Mouse (Mus musculus) layer of hippocampus, postnatal 25 days (tissue): Measurements from ENCODE around the gene 2610528A11Rik. TPM values are rescaled to one million over a fixed set of nuclear protein-coding genes. Genes with fewer than 3 reads are reported as not detected.
"Not testable (repeated sequence)": the region's sequence is repeated elsewhere in the genome, so short reads cannot be mapped to it uniquely, and the experiment has no call there.

ENCODE experiments used
- DNase-seq, 2 experiments: peaks; one replicate each; pipeline ENCODE4 v3.0.0; 2022; ENCODE audit warnings: mixed read lengths in 2 of 2, low spot score in 1 of 2; ENCODE audit errors: extremely low spot score in 1 of 2
- total RNA-seq, 2 experiments: library from RNA; stranded (reverse); gene quantifications; 2 replicates each; pipeline ENCODE4 v1.2.3; 2021

The 2610528A11Rik gene
- under 1 TPM in 1 of 2 experiments, not detected in 1; 0.81 TPM for total RNA-seq

DNA sequence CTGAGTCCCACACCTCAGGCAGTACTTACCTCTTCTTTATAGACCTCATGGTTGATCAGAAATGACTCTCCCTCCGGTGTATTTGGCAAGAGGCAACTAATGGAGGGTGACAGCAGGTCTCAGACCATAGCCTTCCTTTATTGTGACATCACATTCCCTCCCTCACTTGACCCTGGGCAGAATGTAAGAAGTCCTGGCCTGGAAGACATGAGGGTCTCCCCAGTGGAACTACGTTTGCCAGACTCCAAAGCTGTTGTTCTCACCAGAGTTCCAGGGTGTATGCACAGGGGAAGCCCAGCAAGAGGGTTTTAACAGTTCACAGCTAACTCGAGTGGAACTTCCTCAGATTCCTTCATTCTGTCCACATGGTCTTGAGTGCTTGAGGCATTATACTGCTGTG is at the start of gene 2610528A11Rik:
TSS of gene 2610528A11Rik (minus strand) at position 101 of the 400 bp plus-strand sequence.
- no peak for DNase-seq

DNA sequence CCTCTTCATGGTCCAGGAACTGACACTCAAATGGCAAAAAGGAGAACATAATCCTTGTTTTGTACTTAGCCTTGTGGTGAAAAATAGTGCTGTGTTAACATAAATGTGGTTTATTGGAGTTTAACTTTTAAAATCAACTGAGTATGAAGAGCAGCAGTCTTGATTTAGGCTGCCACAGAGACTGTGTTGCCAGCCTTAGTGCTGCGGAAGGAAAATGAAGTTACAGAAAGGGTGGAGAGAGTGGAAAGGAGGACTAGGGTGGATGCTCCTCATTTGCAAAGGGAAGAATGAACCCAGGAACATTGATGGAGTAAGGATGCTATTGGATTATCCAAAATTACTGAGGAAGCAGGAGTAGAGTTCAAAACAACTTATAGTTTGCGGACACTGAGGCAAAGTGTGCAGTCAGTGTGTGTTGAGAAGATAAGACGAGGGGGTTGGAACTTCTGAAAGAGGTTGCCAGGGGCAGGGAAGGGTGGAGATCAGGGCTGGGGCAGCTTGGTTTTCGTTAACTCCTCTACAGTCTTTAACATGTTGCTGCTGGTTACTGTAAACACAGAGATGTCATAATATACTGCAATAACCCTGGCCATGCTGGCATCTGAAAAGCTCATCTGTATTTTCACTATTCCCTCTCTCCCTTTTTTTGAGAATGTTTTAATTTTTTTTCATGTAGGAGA is 49.6 kb upstream of the 2610528A11Rik start:
- no peak for DNase-seq

DNA sequence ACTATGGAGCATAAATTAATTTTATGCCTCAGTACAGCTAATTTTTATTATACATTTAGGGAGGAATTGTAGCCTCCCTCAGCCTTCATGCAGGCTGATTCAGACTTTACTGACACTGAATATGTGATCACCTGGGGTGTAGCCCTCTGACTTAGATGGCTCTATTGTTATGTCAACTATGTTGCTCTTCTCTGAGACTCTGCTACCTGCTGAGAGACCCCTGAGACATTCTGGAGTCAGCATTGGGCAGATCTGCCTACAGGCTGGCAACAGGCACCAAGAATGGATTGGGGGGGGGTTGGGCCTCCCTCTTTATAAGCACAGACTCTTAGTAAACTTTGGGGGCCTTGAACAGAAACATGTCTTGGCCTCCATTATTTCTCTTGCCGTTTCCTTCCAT is 40.6 kb upstream of the 2610528A11Rik start:
- DNase-seq, result no peak

DNA sequence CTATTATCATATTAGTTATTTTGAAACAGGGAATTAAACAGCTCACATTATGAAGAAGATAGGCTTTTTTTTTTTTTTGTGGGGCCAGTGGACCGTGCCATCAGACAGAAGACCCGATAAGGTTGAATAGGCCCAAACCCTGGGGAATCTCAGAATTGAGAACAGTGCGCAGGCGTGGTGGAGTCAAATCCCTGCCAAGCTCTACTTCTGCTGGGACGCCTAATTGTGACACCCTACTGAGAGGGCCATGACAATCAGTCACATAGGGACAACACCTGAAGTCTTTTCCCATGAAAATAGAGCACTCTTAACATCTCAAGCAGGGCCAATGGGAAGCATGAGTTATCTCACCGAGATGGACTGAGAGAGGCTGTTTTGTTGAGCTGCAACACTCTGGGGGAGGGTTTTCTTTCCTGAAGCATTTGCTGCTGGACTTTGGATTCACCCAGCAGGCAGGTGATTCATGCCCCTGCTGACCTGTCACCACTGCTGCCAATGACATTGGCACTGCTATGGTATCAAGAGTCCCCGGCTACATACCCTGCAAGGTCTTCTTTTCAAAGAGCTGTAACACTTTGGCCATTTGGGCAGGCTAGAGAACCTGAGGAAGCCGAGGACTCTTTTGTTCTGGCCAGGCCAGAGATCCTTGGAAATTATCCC is 25.4 kb upstream of the 2610528A11Rik start:
- DNase-seq, result no peak

DNA sequence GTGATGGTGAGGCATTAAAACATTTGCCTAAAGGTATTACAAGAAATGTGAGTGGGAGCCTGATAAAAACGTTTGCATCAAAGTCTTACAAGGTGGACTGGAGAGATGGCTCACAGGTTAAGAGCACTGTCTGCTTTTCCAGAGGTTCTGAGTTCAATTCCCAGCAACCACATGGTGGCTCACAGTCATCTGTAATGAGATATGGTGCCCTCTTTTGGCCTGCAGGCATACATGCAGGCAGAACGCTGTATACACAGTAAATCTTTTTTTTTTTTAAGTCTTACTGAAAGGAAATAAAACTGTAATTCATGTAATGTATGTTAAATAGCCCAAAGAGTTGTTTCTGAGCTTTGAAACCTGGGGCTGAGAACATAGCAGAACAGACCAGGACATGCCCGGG is 23.8 kb upstream of the 2610528A11Rik start:
- not testable (repeated sequence) for DNase-seq

DNA sequence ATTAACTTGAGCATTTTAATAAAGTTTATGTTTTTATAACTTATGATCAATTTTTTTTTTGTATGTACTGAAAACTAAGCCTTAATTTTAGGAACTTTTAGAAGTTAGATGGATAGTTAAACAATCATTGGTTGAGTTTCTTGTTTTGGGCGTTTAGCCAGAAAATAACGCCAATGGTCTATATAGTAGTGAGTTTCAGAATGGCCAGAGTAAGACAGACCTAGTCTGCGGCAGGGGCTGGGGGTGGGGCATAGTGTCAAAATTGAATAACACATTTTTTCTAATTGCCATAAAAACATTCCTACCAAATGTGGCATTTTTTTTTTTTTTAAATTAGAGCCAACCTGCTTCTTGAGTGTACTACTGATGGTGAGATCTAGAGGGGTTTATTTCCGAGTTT is 22.3 kb upstream of the 2610528A11Rik start:
- no peak for DNase-seq

DNA sequence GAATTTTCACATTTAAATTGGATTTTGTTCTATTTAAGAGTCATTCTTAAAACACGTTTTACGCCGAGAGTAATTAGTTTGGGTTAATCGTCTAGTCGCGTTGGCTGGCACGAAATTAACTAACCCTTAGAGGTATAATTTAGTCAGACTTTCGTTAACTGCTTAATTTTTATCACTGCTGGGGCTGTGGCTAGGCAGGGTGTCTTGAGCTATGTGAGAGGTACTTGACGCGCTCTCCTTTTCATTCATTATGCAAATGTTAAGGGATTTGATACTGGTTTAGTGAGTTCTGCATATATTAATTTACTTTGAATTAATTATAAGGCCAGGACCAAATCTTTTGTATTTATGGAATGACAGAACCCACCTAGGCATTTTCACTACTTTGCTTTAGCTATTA is 21.8 kb upstream of the 2610528A11Rik start:
- no peak for DNase-seq

DNA sequence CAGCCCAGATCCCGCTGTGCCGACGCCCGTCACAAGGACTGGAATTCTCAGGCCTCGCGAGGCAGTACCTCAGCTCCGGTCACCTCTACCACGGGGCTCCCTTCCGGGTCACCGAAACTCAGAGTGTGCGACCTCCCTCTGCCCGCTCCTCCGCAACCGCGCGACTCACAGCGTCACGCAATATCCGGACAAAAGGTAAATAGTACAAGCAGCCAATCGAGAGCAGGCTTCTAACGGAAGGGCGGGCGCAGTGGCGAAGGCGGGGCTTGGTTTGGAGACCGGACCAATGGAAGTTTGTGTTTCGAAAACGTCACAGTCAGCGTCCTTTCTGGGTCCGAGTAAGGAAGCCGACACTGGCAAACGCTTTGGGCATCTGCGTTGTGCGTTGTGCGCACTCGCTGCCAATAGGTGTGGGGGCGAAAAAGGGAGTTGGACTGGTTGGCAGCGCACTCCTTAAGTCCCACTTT is 21.3 kb upstream of the 2610528A11Rik start, which contains the start of gene Ghitm:
TSS of gene Ghitm (minus strand) at position 146 of the 467 bp plus-strand sequence.
- peak; percentile 85 to 92 for DNase-seq

DNA sequence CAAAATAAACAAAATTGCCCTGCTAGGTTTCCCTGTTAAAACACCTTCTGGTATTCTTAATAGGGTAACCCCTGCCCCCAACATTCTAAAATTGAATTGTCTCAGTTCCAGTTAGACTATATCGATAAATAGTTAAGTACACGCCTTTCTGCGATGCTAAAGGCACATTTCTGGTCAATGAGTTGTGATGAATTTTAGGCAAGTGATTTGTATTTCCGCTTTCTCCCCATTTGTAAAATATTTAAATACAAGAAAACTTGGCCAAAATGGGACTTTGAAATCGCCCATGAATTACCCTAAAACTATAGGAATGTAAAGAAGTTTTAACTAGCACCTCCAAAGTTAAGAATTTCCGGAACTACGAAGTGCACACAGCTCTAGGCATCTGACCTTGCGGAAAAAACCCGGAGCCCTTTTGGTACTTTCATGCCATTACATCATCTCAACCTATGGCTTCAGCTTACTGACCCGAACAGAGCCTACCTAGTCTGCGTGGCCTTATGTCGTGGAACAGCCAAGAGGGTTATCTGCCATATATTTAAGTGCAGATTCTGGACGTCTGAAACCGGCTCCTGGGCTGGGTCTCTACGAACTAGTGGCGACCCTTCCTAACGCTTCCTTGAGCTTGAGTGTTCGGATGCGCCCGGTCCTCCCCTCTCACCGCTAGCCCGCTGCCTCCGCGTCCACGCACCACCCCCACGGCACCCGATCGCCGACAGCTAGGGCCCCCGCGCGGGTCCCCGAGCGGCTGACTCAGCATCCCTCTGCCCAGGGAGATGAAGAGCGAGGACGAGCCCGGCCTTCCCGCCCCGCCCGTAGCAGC is 20.7 kb upstream of the 2610528A11Rik start:
- no peak for DNase-seq

DNA sequence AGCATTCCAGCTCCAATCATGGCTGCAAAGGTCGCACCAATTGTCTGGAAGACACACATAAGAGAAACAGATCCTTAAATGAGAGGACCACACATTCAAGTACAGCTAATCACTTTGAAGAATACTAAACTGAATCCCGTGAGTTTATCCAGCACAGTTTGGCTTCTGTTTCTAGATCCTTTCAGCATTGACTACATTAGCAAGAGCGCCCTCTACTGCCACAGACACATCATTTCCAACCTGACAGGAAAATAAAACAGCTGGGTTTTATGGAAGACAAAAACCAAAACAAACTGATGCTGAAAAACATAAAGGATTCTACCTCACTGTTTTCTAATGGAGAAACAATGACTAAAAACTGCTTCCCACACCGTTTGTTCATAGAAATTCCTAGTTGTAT is 13.8 kb upstream of the 2610528A11Rik start:
- DNase-seq, result peak in 1 of 2 experiments; percentile 63

DNA sequence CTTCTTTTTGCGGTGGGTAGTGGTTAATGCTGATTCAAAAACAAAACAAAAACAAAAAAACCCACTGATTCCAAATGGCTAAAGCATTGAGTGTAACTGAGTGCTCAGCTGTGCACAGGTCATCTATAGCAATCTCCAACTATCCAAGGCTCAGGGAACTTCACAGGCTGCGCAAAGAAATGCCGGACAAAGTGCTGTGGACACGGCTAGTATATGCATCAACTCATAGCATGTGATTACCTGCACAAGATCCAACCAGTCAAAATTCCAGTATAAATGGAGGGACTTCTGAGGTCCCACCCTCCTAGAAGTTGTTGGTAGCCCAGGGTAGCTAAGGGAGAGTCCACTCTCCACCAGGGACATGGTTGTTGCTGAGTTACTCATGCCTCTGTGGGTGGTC is 5.4 kb upstream of the 2610528A11Rik start:
- DNase-seq, result no peak

DNA sequence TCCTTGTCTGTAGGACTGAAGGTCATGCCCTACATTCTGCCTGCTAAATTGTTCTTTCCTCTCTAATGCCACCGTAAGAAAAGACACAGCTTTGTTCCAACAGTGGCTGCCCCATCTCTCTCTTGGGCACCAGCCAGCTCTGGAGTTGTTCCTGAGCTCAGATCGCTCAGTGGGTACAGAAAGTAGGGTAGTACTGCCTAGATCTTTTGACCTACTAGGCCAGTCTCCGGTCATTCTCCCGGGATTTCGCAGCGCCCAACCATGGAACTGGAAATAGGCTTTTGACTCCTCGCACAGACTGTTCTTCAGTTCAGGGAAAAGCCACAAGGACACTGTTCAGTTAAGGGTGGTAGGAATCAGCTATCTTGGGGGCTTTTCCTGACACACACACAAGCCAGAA is 891 bp downstream of the 2610528A11Rik start:
- DNase-seq, result no peak

DNA sequence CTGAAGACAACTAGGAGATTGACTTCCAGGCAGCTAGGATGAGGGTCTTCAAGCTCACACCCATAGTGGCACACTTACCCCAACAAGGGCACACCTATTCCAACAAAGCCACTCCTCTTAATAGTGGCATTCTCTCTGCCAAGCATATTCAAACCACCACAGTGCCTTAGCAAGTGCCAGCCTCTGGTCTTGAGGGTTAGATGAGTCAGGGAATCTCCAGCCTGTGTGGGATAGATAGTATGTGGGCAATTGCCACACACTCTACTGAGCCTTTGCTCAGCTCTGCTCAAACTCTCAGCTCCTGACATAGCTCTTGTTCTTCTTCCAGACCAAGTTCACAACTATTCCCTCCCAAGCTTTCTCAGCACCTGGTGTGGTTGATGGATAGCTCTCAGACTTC is 2.5 kb downstream of the 2610528A11Rik start:
- no peak for DNase-seq

DNA sequence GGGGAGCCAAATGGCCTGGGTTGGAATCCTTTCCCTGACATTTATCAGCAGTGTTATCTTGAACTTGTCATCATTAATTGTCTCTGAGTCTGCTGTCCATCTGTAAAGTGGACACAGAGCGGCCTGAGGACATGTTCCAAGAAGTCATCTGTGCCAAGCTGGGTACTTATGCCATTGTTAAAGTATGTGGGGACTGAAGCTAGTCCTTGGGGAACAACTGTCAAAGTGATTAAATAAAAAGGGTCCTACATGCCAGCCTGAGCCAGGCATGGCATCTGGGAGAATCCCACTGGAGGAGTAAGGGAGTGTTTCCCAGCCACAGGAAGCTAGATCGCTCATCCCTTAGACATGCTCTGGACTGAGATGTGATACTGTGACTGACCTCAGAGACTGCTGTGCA is 3.4 kb downstream of the 2610528A11Rik start:
- no peak for DNase-seq

DNA sequence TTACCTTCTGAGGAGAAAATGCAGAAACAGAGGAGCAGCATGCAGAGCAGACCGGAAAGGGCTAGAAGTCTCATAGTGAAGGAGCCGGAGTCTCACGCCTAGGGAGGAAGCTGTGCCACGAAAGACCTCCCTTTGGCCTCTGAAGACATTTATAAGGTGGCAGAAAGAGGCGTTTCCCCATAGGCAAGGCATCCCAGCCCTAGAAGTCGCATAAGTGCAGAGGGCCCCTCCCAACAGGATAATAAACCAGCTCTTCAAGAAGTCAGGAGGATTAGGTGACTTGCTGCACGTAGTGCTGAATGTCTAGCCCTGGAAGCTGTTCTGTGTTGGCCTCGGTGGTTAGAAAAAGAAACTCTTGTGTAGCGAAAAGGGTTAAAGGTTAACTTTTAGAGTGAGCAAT is 3.8 kb downstream of the 2610528A11Rik start:
- DNase-seq, result no peak

DNA sequence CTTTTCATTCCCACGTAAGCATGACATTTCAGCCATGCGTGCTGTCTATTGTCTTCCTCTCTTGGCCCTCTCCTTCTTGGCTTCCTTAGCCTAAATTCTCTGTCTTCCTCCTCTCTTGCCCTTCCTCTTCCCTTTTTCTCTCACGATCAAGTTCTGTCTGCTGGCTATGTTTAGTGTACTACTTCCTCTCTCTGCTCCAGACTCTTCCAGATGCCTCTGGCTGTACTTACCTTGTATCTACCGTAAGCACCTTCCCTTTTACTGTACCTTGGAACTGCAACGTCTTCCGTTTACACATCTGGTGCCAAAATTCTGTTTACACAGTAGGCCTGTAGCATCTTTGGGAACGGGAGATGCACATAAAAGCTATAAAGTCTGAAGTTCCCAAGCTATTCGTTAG is 4.4 kb downstream of the 2610528A11Rik start:
- DNase-seq, result no peak

DNA sequence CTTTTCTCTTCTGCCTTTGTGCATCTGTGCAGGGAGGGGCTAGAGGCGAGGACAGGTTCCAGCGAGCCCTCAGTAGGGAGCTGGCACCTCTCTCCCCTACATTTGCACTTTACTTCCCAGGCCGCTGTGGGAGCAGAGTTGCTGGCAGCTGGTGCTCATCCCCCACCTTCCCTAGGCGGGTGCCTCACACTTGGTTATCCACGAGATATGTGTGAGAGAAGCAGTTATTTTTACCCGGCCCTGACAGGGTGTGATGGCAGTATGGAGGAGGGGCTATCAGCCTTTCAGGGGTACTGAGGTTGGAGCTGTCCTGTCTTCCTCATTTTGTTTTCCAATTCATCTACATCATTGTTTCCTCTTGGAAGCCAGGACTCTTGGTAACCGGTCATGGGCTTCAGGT is 8.0 kb downstream of the 2610528A11Rik start:
- DNase-seq, result no peak

DNA sequence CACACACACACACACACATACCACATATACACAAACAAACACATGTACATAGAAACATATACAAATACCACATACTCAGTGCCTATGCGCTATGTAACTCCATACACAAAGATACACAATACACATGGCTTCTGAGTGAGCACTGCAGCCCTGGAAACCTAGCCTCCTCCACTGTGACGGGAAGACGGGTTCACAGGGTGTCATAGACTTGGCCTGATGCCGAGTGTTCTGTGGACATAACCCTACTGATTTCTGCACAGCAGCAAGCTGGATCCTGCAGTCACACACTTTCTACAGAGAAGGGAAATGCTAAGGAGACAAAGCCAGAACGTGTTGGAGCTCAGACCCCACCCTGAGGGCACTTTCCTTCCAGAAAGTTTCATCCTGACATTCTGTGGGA is 9.1 kb downstream of the 2610528A11Rik start:
- no peak for DNase-seq

DNA sequence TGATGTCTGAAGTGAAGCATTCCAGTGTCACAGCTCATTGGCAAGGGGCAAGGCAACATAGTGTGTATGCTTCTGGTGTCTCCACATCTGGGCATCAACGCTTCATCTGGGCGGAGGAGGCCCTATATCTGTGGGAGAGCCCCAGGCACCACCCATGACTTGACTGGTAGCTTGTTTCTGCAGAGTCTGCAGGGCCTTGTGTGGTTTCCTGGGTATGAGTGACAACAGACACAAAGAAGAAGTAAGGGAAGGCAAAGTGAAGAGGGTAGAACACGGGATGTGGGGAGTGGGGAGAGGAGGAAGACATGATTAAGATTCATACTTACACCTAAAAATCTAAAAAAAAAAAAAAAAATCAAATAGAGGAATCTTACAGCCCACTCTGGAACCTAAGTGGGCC is 11.3 kb downstream of the 2610528A11Rik start:
- no peak for DNase-seq

DNA sequence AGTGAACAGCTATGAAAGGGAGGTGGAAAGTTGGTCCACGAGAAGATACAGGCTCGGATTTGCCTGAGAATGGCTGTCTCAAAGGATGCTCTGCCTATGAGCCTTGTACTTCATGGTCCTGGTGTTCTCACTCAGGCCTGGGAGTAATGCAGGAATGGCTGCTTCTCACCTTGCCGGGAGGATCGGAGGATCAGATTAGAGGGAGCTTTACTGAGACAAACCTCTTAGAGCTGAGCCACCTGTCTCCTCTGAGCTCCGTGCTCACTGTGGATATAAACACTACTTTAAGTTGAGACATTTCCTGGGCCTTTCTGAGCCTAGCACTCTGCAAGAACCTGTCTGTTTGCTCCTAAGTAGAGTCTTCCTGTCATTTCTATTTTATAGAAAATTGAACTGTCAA is 12.3 kb downstream of the 2610528A11Rik start:
- no peak for DNase-seq

DNA sequence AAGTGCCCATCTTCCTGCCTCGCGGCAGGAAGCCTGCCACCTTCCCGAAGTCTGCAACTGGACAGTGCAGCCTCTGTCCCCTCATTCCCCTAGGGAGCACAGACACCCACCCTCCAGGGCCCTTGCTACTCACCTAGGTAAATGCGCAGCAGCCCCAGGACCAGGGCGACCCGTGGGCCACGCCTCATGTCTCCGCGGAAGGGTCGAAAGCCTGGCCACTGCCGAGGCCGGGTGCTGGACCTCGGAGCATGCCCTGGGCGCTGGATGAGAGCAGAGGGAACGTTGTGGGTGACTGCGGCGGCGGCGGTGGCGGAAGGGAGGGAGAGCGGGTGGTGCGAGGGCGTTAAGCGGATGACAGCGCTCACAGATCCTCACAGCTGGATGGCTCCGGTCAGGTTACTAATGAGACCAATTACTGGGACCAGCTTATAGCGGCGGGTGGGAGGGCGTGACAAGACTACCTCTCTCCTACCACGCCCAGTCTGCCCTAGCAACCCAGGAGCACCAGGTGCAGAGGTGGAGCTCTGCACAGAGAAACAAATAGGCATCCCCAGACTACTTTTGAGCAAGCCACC is 15.8 kb downstream of the 2610528A11Rik start, which contains the start of gene Cdhr1:
TSS of gene Cdhr1 (minus strand) at position 392 of the 575 bp plus-strand sequence.
- no peak for DNase-seq
